ENCODE assay signal across 25 mouse cellular contexts in genomic region chr9:74101591-74101990, GRCm38 (mm10). TPM values are rescaled to one million over a fixed set of nuclear protein-coding genes. Genes with fewer than 3 reads are reported as not detected.
A peak's percentile ranks its signal among the peaks of the same experiment; 100 is the strongest.
DNase-seq lines count a peak whose midpoint lies in the region; ATAC-seq lines count a peak whose summit lies in the region.
"Had no signal": no experiment of that assay in that cellular context is flagged by ENCODE, and none has a peak within 500 bp of the region (broad histone marks: within the 10 kb centered on the region; RNA-seq: fewer than 3 reads in every experiment).

No protein-coding gene starts in this region.

- H3K4me3 ChIP-seq in kidney, embryonic 15.5 days (replicated peaks), result no peak overlapping the region
- no peak overlapping the region for H3K4me3 ChIP-seq in kidney, embryonic 16.5 days (ENCODE audit: low read length)
- H3K4me3 ChIP-seq: forebrain, embryonic 10.5 days; forebrain, embryonic 13.5 days; heart, adult 2 months; heart, embryonic 10.5 days; heart, embryonic 13.5 days had no signal

- H3K9ac ChIP-seq in kidney, embryonic 15.5 days, result no peak overlapping the region
- H3K9ac ChIP-seq in kidney, embryonic 16.5 days (replicated peaks; ENCODE audit: low read length), result no peak overlapping the region
- H3K9ac ChIP-seq: forebrain, embryonic 13.5 days; heart, embryonic 13.5 days; hindbrain, embryonic 14.5 days had no signal

- H3K4me2 ChIP-seq in kidney, embryonic 15.5 days, result no peak overlapping the region
- H3K4me2 ChIP-seq in kidney, embryonic 16.5 days (replicated peaks; ENCODE audit: low read depth, low read length), result no peak overlapping the region
- H3K4me2 ChIP-seq: forebrain, embryonic 13.5 days; heart, embryonic 13.5 days; hindbrain, embryonic 14.5 days had no signal

- no peaks in the 10 kb centered on the region for H3K4me1 ChIP-seq in kidney, embryonic 15.5 days
- no peaks in the 10 kb centered on the region for H3K4me1 ChIP-seq in kidney, embryonic 16.5 days (ENCODE audit: insufficient read depth, low read length)
- H3K4me1 ChIP-seq: forebrain, embryonic 10.5 days; forebrain, embryonic 13.5 days; heart, embryonic 10.5 days; heart, embryonic 13.5 days had no signal

- H3K9me3 ChIP-seq in kidney, embryonic 15.5 days (replicated peaks), result no peaks in the 10 kb centered on the region
- H3K9me3 ChIP-seq in kidney, embryonic 16.5 days (ENCODE audit: low read length), result no peaks in the 10 kb centered on the region
- H3K9me3 ChIP-seq: forebrain, embryonic 10.5 days; forebrain, embryonic 13.5 days; heart, embryonic 10.5 days; heart, embryonic 13.5 days had no signal

- peak; percentile 65 for DNase-seq in kidney, adult 11 months
- peak; percentile 46 for DNase-seq in kidney, adult 9 months
- peak; percentile 54 for DNase-seq in kidney, postnatal 14 days
- no peak for DNase-seq in layer of hippocampus, adult 18-20 months (ENCODE audit: low spot score in 2 of 2)
- DNase-seq: adrenal gland, postnatal 10 days; adrenal gland, postnatal 36 days; cerebellum, adult 18-20 months; cerebellum, adult 9-10 months; cerebellum, postnatal 14 days; gastrocnemius, postnatal 10 days; gastrocnemius, postnatal 36 days; heart, adult 2 months; heart, postnatal 14 days; heart, postnatal 4 days had no signal

- no peaks in the 10 kb centered on the region for H3K27me3 ChIP-seq in kidney, embryonic 15.5 days
- H3K27me3 ChIP-seq in kidney, embryonic 16.5 days (ENCODE audit: insufficient read depth, low read length), result no peaks in the 10 kb centered on the region
- H3K27me3 ChIP-seq: forebrain, embryonic 13.5 days; heart, embryonic 13.5 days had no signal

- no peak overlapping the region for H3K27ac ChIP-seq in kidney, embryonic 15.5 days
- H3K27ac ChIP-seq in kidney, embryonic 16.5 days (ENCODE audit: low read length), result no peak overlapping the region
- H3K27ac ChIP-seq: forebrain, embryonic 10.5 days; forebrain, embryonic 13.5 days; heart, adult 2 months; heart, embryonic 10.5 days; heart, embryonic 13.5 days; hindbrain, embryonic 14.5 days had no signal

- H3K36me3 ChIP-seq in kidney, embryonic 15.5 days, result no peaks in the 10 kb centered on the region
- no peaks in the 10 kb centered on the region for H3K36me3 ChIP-seq in kidney, embryonic 16.5 days (ENCODE audit: insufficient read depth, low read length)
- H3K36me3 ChIP-seq: forebrain, embryonic 10.5 days; heart, embryonic 10.5 days; heart, embryonic 13.5 days had no signal

- ATAC-seq in kidney, embryonic 15.5 days (replicated peaks; ENCODE audit: low FRiP score), result no peak
- no peak for ATAC-seq in kidney, embryonic 16.5 days (ENCODE audit: low FRiP score, low TSS enrichment)
- ATAC-seq: activated CD4-positive, CD25-positive, alpha-beta regulatory T cell, adult 4 months; forebrain, embryonic 13.5 days; forebrain, embryonic 16.5 days had no signal

RNA-seq across cellular contexts. Expression of gene Wdr72, which starts 8.6 kb away (rescaled TPM):
- polyA plus RNA-seq in kidney, embryonic 15.5 days (2015; fragmentation: Nextera tagmentation; extraction: Ambion mirVana), result 1.3 and 1.4 TPM in 2 replicates
- 2.2 TPM in 2 replicates for polyA plus RNA-seq in kidney, embryonic 16.5 days (2015; fragmentation: Nextera tagmentation; extraction: Ambion mirVana)
- under 1 TPM in 1 of 2 experiments, not detected in 1; 0.07 TPM for total RNA-seq in layer of hippocampus, adult 18-20 months (2021)
- total RNA-seq: adrenal gland, postnatal 36 days; gastrocnemius, adult 18-20 months; gastrocnemius, postnatal 36 days; granulocyte monocyte progenitor cell, adult 5-6 weeks had no signal

Comparison
In these comparisons a context has a peak if more than half of its experiments do, and no peak if none do; other contexts are left out.
1. DNase-seq: peak in kidney, adult 11 months (single experiment), kidney, adult 9 months (single experiment) and kidney, postnatal 14 days (single experiment); none in layer of hippocampus, adult 18-20 months (0 of 2).